Mouse (Mus musculus) activated CD4-positive, CD25-positive, alpha-beta regulatory T cell (primary cell): Measurements from ENCODE around the gene Gm17606. TPM values are rescaled to one million over a fixed set of nuclear protein-coding genes. Genes with fewer than 3 reads are reported as not detected.

Experiments
- polyA plus RNA-seq, 2 experiments: library from polyadenylated mRNA; unstranded; fragments of 100-300 nt; shearing (Covaris generic); gene quantifications; one replicate each; pipeline ENCODE4 v1.2.1; 2017

Gene Gm17606
- not detected for polyA plus RNA-seq

DNA sequence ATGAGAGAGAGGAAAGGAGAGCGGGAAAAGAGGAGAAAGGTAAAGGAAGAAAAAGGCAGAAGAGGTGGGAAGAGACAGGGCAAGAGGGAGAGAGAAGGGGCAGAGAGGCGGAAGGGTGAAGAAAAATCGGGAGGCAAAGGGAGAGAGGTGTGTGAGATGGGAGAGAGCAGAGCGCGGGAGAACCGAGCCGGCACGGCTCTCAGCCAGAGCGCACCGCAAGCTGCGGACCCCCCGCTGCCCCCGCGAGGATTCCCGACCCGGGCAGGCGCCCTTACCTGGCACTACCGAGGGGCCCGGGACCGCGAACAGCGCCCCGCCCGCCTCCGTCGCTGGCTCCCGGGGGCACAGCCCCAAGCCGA is at the start of gene Gm17606:
Gene Gm17606 (plus strand): TSS at position 7 of the 359 bp plus-strand sequence.

DNA sequence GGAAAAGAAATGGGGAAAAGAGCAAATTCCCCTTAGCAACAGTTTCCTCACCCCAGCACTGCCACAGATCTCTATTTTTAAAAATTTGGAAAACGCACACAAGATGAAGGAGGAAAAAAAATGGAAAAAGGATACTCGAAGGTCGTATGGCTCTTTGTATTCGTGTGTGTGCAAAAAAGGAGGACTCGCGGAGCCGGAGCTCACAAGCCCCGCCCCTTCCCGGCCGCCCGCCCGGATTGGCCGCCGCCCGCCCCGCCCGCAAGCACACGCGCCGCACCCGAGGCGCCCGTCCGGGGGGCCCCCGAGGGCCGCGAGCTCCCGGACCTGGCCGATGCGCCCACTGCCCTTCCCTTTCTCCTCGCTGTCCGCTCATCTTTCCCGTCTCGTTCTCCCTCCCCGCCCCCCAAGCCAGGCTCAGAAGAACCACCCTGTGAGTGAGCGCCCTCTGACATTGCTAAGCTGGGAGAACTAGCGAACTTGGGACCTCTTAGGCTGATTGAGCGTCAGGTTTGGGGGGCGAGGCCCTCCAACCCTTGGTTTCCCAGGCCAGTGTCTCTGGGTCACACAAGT is 34.9 kb upstream of the Gm17606 start, which contains the start of gene 4931414P19Rik:
Gene 4931414P19Rik (minus strand): TSS at position 242 of the 570 bp plus-strand sequence.

DNA sequence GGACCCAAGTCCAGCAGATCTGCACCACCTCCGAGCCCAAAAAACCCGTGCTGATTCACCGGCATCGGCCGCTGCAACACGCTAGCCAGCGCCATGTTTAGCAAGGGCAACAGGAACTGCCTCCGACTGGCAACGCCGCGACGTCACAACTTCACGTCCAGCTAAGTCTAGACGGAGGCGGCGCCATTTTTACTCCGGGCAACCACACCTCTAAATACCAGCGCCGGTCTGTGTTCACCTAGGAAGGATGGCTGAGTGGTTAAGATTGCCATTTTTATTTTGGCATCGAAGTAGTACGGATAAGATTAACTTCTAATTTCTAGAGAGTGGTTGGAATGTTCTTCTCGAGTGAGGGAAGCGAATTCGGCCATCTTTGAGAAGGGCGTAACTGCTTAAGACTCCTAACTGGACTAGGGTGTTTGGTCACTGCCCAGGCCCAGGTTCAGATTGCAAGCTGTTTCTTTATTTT is 22.8 kb upstream of the Gm17606 start, which contains the start of gene Psmb5:
Gene Psmb5 (minus strand): TSS at position 126 of the 469 bp plus-strand sequence.

DNA sequence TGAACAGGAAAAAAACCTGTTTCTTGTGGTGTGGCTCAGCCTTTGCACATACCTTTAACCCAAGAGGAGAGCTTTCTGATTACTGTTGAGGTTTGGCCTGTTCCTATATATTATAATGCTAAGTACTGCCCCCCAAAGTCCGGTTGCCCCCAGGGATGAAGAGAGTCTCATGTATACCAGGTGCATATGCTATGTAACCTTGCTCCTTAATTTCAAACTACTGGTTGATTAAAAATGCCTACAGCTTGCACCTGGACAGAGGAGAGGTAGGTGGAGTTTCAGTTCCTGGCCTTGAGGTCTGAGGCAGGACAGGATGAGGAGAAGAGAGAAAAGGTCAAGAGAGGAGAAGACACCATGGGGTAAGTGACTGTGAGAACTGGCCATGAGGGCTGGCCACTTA is 19.6 kb upstream of the Gm17606 start, which contains the start of gene Psmb11:
Gene Psmb11 (plus strand): TSS at position 301 of the 400 bp plus-strand sequence.

DNA sequence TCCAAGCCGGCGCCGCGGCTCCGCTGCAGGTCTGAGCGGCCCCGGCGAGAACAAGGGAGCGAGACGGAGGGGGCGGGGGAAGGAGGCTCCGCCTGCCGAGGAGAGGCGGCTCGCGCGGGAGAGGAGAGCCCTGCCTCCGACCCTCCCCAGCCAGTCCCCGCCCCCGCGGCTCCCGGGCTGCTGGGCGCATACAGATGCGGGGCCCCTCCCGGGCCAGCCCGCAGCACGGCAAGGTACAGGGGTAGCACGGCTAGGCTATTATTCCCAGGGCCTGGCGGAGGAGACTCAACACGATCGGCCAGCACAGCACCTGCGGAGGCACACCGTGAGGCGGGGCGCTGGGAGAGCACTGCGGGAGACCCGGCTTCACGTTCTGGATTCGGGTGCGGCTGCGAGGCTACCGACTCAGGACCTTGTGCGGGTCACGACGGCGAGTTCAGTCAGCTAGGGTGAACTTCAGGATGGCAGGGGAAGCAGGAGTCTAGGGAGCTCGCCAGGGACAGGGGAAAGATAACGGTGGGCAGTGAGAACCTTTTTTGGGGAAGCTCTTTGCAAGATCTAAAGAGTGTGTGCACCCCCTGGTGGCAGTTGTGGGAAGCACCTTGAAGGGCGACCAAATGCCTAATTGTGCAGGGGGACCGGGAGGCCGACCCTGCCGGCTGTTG is 685 bp downstream of the Gm17606 start, which contains the start of gene Cdh24:
Gene Cdh24 (minus strand): TSS at position 60 of the 665 bp plus-strand sequence.

DNA sequence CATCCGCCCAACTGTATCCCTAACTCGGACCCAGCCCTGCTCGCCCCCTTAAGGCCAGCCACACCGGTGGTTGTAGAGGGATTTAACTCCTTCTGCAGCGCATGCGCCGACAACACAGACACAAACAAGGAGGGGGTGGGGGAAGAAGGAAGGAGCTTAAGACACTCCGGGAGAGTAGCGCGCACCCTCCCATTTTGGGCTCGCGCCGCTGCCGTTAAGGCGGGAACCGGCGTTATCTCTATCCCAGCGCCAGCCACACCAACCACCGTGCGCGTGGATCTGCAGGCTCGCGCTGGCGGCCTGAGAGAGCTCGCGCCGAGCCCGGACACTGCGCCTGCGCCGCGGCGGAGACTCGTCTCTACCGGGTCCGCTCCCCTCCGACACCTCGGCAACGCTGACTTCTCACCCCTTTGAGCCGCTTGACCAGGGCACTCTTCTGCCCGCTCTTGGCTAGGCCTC is 45.3 kb downstream of the Gm17606 start, which contains the start of gene 1700123O20Rik:
Gene 1700123O20Rik (plus strand): TSS at position 154 of the 459 bp plus-strand sequence.

DNA sequence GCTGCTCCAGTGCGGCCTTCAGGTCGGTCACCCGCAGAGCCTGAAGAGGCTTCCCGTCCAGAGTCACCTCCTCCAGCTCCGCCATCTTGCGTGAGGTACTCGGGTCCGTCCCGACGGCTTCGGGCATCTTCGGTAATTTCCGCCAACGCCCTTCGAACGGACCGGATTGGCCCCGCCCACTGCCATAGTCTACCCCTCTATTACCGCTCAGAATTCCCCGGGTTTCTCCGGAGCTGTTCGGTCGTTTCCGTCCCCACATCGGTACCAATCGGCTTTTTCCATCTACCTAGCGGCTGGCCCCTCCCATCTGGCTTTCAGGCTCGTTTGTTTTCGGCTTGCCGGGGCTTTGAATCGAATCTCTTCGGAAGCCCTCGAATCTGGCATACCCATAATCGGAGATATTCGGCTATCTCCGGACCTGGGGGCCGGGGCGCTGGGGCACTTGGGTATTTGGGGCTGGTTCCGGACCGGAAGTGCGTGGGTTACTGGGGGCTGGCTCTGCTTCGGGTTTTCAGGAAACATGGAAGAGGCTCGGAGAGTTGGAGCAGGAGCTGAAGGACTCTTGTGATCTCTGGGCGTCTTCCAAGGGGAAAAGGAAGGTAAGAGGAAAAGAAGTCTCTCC is 45.9 kb downstream of the Gm17606 start, which contains the start of gene Acin1:
Gene Acin1 (minus strand): TSS at position 410 of the 622 bp plus-strand sequence.

Other genes starting within 250 kb of the Gm17606 start
- gene Slc7a7, start 223.2 kb upstream of the Gm17606 start, polyA plus RNA-seq = 1 to 10 TPM in 1 of 2 experiments, under 1 TPM in 1; 0.58 to 1.7 TPM
- 100 to 1,000 TPM; 198 to 272 TPM for gene Mrpl52, start 214.0 kb upstream of the Gm17606 start, polyA plus RNA-seq
- gene Mmp14, start 209.3 kb upstream of the Gm17606 start, polyA plus RNA-seq = 10 to 100 TPM in 1 of 2 experiments, 1 to 10 TPM in 1; 4.6 to 23.8 TPM
- gene Lrp10, start 176.8 kb upstream of the Gm17606 start, polyA plus RNA-seq = 100 to 1,000 TPM; 260 to 472 TPM
- 1 to 10 TPM in 1 of 2 experiments, under 1 TPM in 1; 0.54 to 1.4 TPM for gene Rem2, start 164.9 kb upstream of the Gm17606 start, polyA plus RNA-seq
- 10 to 100 TPM; 34.1 to 45.7 TPM for gene Prmt5, start 123.4 kb upstream of the Gm17606 start, polyA plus RNA-seq
- 10 to 100 TPM; 37.6 to 42.8 TPM for gene Haus4, start 86.3 kb upstream of the Gm17606 start, polyA plus RNA-seq
- gene Ajuba, start 63.4 kb upstream of the Gm17606 start, polyA plus RNA-seq = under 1 TPM; 0.17 to 0.18 TPM
- gene 4931414P19Rik, start 35.0 kb upstream of the Gm17606 start, polyA plus RNA-seq = 1 to 10 TPM; 1.3 to 3.3 TPM
- gene Psmb5, start 22.9 kb upstream of the Gm17606 start, polyA plus RNA-seq = 100 to 1,000 TPM; 242 to 247 TPM
- gene Psmb11, start 19.5 kb upstream of the Gm17606 start, polyA plus RNA-seq = under 1 TPM in 1 of 2 experiments, not detected in 1; 0.12 TPM
- gene Cdh24, start 412 bp downstream of the Gm17606 start, polyA plus RNA-seq = 1 to 10 TPM; 1.4 to 4.0 TPM
- gene 1700123O20Rik, start 45.3 kb downstream of the Gm17606 start, polyA plus RNA-seq = 10 to 100 TPM; 78.0 to 83.7 TPM
- 100 to 1,000 TPM in 1 of 2 experiments, 10 to 100 TPM in 1; 92.0 to 116 TPM for gene Acin1, start 46.0 kb downstream of the Gm17606 start, polyA plus RNA-seq
- under 1 TPM; 0.08 to 0.17 TPM for gene Gm29776, start 57.9 kb downstream of the Gm17606 start, polyA plus RNA-seq
- gene Cebpe, start 71.2 kb downstream of the Gm17606 start, polyA plus RNA-seq = under 1 TPM in 1 of 2 experiments, not detected in 1; 0.79 TPM
- under 1 TPM; 0.27 to 0.98 TPM for gene Slc7a8, start 141.0 kb downstream of the Gm17606 start, polyA plus RNA-seq
- under 1 TPM in 1 of 2 experiments, not detected in 1; 0.28 TPM for gene Rnf212b, start 173.2 kb downstream of the Gm17606 start, polyA plus RNA-seq
- 10 to 100 TPM; 14.3 to 15.8 TPM for gene Homez, start 230.0 kb downstream of the Gm17606 start, polyA plus RNA-seq
- 1 to 10 TPM in 1 of 2 experiments, under 1 TPM in 1; 0.54 to 1.5 TPM for gene Ppp1r3e, start 236.6 kb downstream of the Gm17606 start, polyA plus RNA-seq
- gene Bcl2l2, start 242.4 kb downstream of the Gm17606 start, polyA plus RNA-seq = under 1 TPM; 0.20 to 0.21 TPM
- under 1 TPM in 1 of 2 experiments, not detected in 1; 0.30 TPM for gene Gm20521, start 242.5 kb downstream of the Gm17606 start, polyA plus RNA-seq